ENCODE assay signal across 8 mouse cellular contexts in genomic region chr19:5756321-5756985, GRCm38 (mm10). TPM values are rescaled to one million over a fixed set of nuclear protein-coding genes. Genes with fewer than 3 reads are reported as not detected.
DNase-seq lines count a peak whose midpoint lies in the region; ATAC-seq lines count a peak whose summit lies in the region.

No protein-coding gene starts in this region.

- peaks cover 39% of the 10 kb centered on the region for H3K36me3 ChIP-seq in hindbrain, embryonic 15.5 days
- peaks cover 92% of the 10 kb centered on the region for H3K36me3 ChIP-seq in limb, embryonic 13.5 days

- no peaks in the 10 kb centered on the region for H3K9me3 ChIP-seq in hindbrain, embryonic 15.5 days
- no peaks in the 10 kb centered on the region for H3K9me3 ChIP-seq in limb, embryonic 13.5 days

- H3K4me1 ChIP-seq in hindbrain, embryonic 15.5 days (replicated peaks): peaks cover 14% of the 10 kb centered on the region
- peaks cover 21% of the 10 kb centered on the region for H3K4me1 ChIP-seq in limb, embryonic 13.5 days

- 0 out of 2 replicates have a peak overlapping the region, but pooled peaks have one; percentile 5 for H3K4me3 ChIP-seq in hindbrain, embryonic 15.5 days
- peak overlapping the region; percentile 19; the same call in 1 of the 2 replicates for H3K4me3 ChIP-seq in limb, embryonic 13.5 days

- H3K4me2 ChIP-seq in hindbrain, embryonic 15.5 days: peak overlapping the region; percentile 26
- peak overlapping the region; percentile 47 for H3K4me2 ChIP-seq in limb, embryonic 13.5 days (replicated peaks)

- ATAC-seq in hindbrain, embryonic 15.5 days (ENCODE audit: low FRiP score, low read depth): peak; percentile 23; the same call in 1 of the 2 replicates
- peak; percentile 34; the same call in 1 of the 2 replicates for ATAC-seq in limb, embryonic 13.5 days (ENCODE audit: low FRiP score, low read depth)

- peak; percentile 51 to 53 for DNase-seq in cerebellum, postnatal 25 days
- DNase-seq in cerebellum, adult 9-10 months: no peak
- DNase-seq in embryo, embryonic 10.5 days (ENCODE audit: low spot score): peak; percentile 35
- peak; percentile 74 for DNase-seq in right cerebral cortex, postnatal 14 days
- DNase-seq in natural killer cell, adult 2 months (ENCODE audit: low spot score in 2 of 2): no peak
- DNase-seq in B cell, adult 2 months: no peak

- WGBS in hindbrain, embryonic 15.5 days: 14% methylated on average over 28 of the region's 29 CpGs
- 12% methylated on average over 28 of the region's 29 CpGs for WGBS in limb, embryonic 13.5 days

- H3K9ac ChIP-seq in hindbrain, embryonic 15.5 days: no peak overlapping the region
- peak overlapping the region; percentile 46 for H3K9ac ChIP-seq in limb, embryonic 13.5 days

- H3K27me3 ChIP-seq in hindbrain, embryonic 15.5 days: peaks cover 57% of the 10 kb centered on the region
- peaks cover 71% of the 10 kb centered on the region for H3K27me3 ChIP-seq in limb, embryonic 13.5 days

- H3K27ac ChIP-seq in hindbrain, embryonic 15.5 days (replicated peaks): no peak overlapping the region
- H3K27ac ChIP-seq in limb, embryonic 13.5 days: no peak overlapping the region

RNA-seq across cellular contexts. Expression of gene Scyl1, which starts 14.8 kb away (rescaled TPM):
- polyA plus RNA-seq in hindbrain, embryonic 15.5 days (2015; fragmentation: Nextera tagmentation; extraction: Ambion mirVana): 79.7 and 92.6 TPM in 2 replicates
- polyA plus RNA-seq in limb, embryonic 13.5 days (2015; fragmentation: Nextera tagmentation; extraction: Ambion mirVana): 76.9 and 82.7 TPM in 2 replicates

RNA-seq across cellular contexts. Expression of gene Ltbp3, which starts 15.7 kb away (rescaled TPM):
- 15.2 and 17.2 TPM in 2 replicates for polyA plus RNA-seq in hindbrain, embryonic 15.5 days (2015; fragmentation: Nextera tagmentation; extraction: Ambion mirVana)
- polyA plus RNA-seq in limb, embryonic 13.5 days (2015; fragmentation: Nextera tagmentation; extraction: Ambion mirVana): 41.1 and 48.9 TPM in 2 replicates

RNA-seq across cellular contexts. Expression of gene Fam89b, which starts 27.0 kb away (rescaled TPM):
- polyA plus RNA-seq in hindbrain, embryonic 15.5 days (2015; fragmentation: Nextera tagmentation; extraction: Ambion mirVana): 139 and 149 TPM in 2 replicates
- polyA plus RNA-seq in limb, embryonic 13.5 days (2015; fragmentation: Nextera tagmentation; extraction: Ambion mirVana): 128 and 141 TPM in 2 replicates

RNA-seq across cellular contexts. Expression of gene Ehbp1l1, which starts 30.3 kb away (rescaled TPM):
- polyA plus RNA-seq in hindbrain, embryonic 15.5 days (2015; fragmentation: Nextera tagmentation; extraction: Ambion mirVana): 15.5 and 19.7 TPM in 2 replicates
- 20.4 and 21.2 TPM in 2 replicates for polyA plus RNA-seq in limb, embryonic 13.5 days (2015; fragmentation: Nextera tagmentation; extraction: Ambion mirVana)

RNA-seq across cellular contexts. Expression of gene Kcnk7, which starts 52.3 kb away (rescaled TPM):
- 0.14 and 0.30 TPM in 2 replicates for polyA plus RNA-seq in hindbrain, embryonic 15.5 days (2015; fragmentation: Nextera tagmentation; extraction: Ambion mirVana)
- polyA plus RNA-seq in limb, embryonic 13.5 days (2015; fragmentation: Nextera tagmentation; extraction: Ambion mirVana): 0.51 and 0.75 TPM in 2 replicates

Comparison
In these comparisons a context has a peak if more than half of its experiments do, and no peak if none do; other contexts are left out.
1. DNase-seq: peak in cerebellum, postnatal 25 days (2 of 2), embryo, embryonic 10.5 days (single experiment) and right cerebral cortex, postnatal 14 days (single experiment); none in cerebellum, adult 9-10 months (single experiment), natural killer cell, adult 2 months (0 of 2) and B cell, adult 2 months (0 of 2).